8 mouse cellular contexts compared by ENCODE assay signal in genomic region chr17:33493065-33493464, GRCm38 (mm10). TPM values are rescaled to one million over a fixed set of nuclear protein-coding genes. Genes with fewer than 3 reads are reported as not detected.
DNase-seq lines count a peak whose midpoint lies in the region; ATAC-seq lines count a peak whose summit lies in the region.

No protein-coding gene starts in this region.

- H3K27ac ChIP-seq in hindbrain, embryonic 10.5 days: no peak overlapping the region
- no peak overlapping the region for H3K27ac ChIP-seq in hindbrain, embryonic 16.5 days (ENCODE audit: low read depth, low read length)

- no peak overlapping the region for H3K4me2 ChIP-seq in hindbrain, embryonic 16.5 days (ENCODE audit: low read length)

- H3K9me3 ChIP-seq in hindbrain, embryonic 10.5 days: no peaks in the 10 kb centered on the region
- H3K9me3 ChIP-seq in hindbrain, embryonic 16.5 days (ENCODE audit: control insufficient read depth, low read length): no peaks in the 10 kb centered on the region

- no peaks in the 10 kb centered on the region for H3K4me1 ChIP-seq in hindbrain, embryonic 10.5 days (replicated peaks)
- H3K4me1 ChIP-seq in hindbrain, embryonic 16.5 days (ENCODE audit: control insufficient read depth, insufficient read depth, low read depth, low read length): no peaks in the 10 kb centered on the region

- no peak overlapping the region for H3K9ac ChIP-seq in hindbrain, embryonic 16.5 days (ENCODE audit: low read depth, low read length)

- 60% methylated on average over 6 of the region's 6 CpGs for WGBS in hindbrain, embryonic 10.5 days
- whole genome bisulfite sequencing in hindbrain, embryonic 16.5 days: 62% methylated on average over 6 of the region's 6 CpGs

- DNase-seq in hindbrain, embryonic 10.5 days (ENCODE audit: low spot score): peak; percentile 31
- peak; percentile 53 to 69 for DNase-seq in CD8-positive naive resting alpha-beta T cell, adult 2 months (ENCODE audit: low read depth in 2 of 2, low spot score in 2 of 2)
- DNase-seq in ZHBTc4 (ENCODE audit: low read depth, low spot score): peak; percentile 81
- DNase-seq in heart, postnatal 4 days: peak; percentile 35
- DNase-seq in urinary bladder, postnatal 4 days (ENCODE audit: low spot score in 2 of 2): no peak

- H3K27me3 ChIP-seq in hindbrain, embryonic 10.5 days (ENCODE audit: insufficient read depth, poor library complexity, severe bottlenecking): no peaks in the 10 kb centered on the region
- no peaks in the 10 kb centered on the region for H3K27me3 ChIP-seq in hindbrain, embryonic 16.5 days (replicated peaks; ENCODE audit: control insufficient read depth, insufficient read depth, low read length)

- H3K4me3 ChIP-seq in hindbrain, embryonic 10.5 days: no peak overlapping the region
- no peak overlapping the region for H3K4me3 ChIP-seq in hindbrain, embryonic 16.5 days (ENCODE audit: low read length)

- no peak for ATAC-seq in hindbrain, embryonic 16.5 days
- ATAC-seq in megakaryocyte-erythroid progenitor cell, adult 5-6 weeks (replicated peaks; ENCODE audit: low FRiP score, low TSS enrichment, poor library complexity, severe bottlenecking): peak; percentile 67
- no peak for ATAC-seq in activated CD4-positive, CD25-positive, alpha-beta regulatory T cell, adult 4 months

- H3K36me3 ChIP-seq in hindbrain, embryonic 10.5 days: no peaks in the 10 kb centered on the region
- no peaks in the 10 kb centered on the region for H3K36me3 ChIP-seq in hindbrain, embryonic 16.5 days (ENCODE audit: control insufficient read depth, insufficient read depth, low read length)

RNA-seq across cellular contexts. Expression of gene Adamts10, which starts 30.9 kb away (rescaled TPM):
- polyA plus RNA-seq in hindbrain, embryonic 10.5 days (2016; fragmentation: Nextera tagmentation; extraction: Ambion mirVana): 40.5 and 42.4 TPM in 2 replicates
- polyA plus RNA-seq in hindbrain, embryonic 16.5 days (2015; fragmentation: Nextera tagmentation; extraction: Ambion mirVana): 55.4 and 65.3 TPM in 2 replicates
- 10 to 100 TPM; 35.3 to 36.1 TPM for total RNA-seq in heart, postnatal 4 days (2021)
- 13.2 and 22.8 TPM in 2 replicates for total RNA-seq in megakaryocyte-erythroid progenitor cell, adult 5-6 weeks (2014; fragmentation: Nextera tagmentation)
- total RNA-seq in megakaryocyte-erythroid progenitor cell, adult 5-6 weeks (2017): 5.4 and 6.6 TPM in 2 replicates
- 10 to 100 TPM; 49.7 to 56.7 TPM for polyA plus RNA-seq in activated CD4-positive, CD25-positive, alpha-beta regulatory T cell, adult 4 months (2017; shearing (Covaris generic))

Comparison
In these comparisons a context has a peak if more than half of its experiments do, and no peak if none do; other contexts are left out.
1. DNase-seq: peak in hindbrain, embryonic 10.5 days (single experiment), CD8-positive naive resting alpha-beta T cell, adult 2 months (2 of 2), ZHBTc4 (single experiment) and heart, postnatal 4 days (single experiment); none in urinary bladder, postnatal 4 days (0 of 2).